ENCODE assay signal across 8 mouse cellular contexts in genomic region chr8:89850209-89850796, GRCm38 (mm10).
DNase-seq lines count a peak whose midpoint lies in the region; ATAC-seq and TF ChIP-seq lines count a peak whose summit lies in the region.

No protein-coding gene starts in this region.

- no peak for TF ChIP-seq EP300 in lung, postnatal 0 days (IDR thresholded peaks at IDR 0.05)

- H3K27ac ChIP-seq in heart, embryonic 15.5 days, result no peak overlapping the region
- H3K27ac ChIP-seq in lung, postnatal 0 days (ENCODE audit: low read length), result no peak overlapping the region

- no peak overlapping the region for H3K4me2 ChIP-seq in heart, embryonic 15.5 days
- H3K4me2 ChIP-seq in lung, postnatal 0 days (replicated peaks; ENCODE audit: low read depth, low read length), result no peak overlapping the region

- no peak overlapping the region for H3K4me3 ChIP-seq in heart, embryonic 15.5 days
- no peak overlapping the region for H3K4me3 ChIP-seq in lung, postnatal 0 days (ENCODE audit: low read depth, low read length)

- H3K4me1 ChIP-seq in heart, embryonic 15.5 days (replicated peaks), result peaks cover 5% of the 10 kb centered on the region
- no peaks in the 10 kb centered on the region for H3K4me1 ChIP-seq in lung, postnatal 0 days (ENCODE audit: insufficient read depth, low read depth, low read length)

- peak; percentile 65 for TF ChIP-seq CTCF in lung, postnatal 0 days (IDR thresholded peaks at IDR 0.05)

- no peaks in the 10 kb centered on the region for H3K27me3 ChIP-seq in heart, embryonic 15.5 days
- no peaks in the 10 kb centered on the region for H3K27me3 ChIP-seq in lung, postnatal 0 days (replicated peaks; ENCODE audit: insufficient read depth, low read length)

- H3K9ac ChIP-seq in heart, embryonic 15.5 days, result no peak overlapping the region
- no peak overlapping the region for H3K9ac ChIP-seq in lung, postnatal 0 days (replicated peaks; ENCODE audit: low read depth)

- H3K9me3 ChIP-seq in heart, embryonic 15.5 days (replicated peaks), result no peaks in the 10 kb centered on the region
- no peaks in the 10 kb centered on the region for H3K9me3 ChIP-seq in lung, postnatal 0 days (ENCODE audit: low read length)

- 43% methylated on average over 3 of the region's 3 CpGs for WGBS in heart, embryonic 15.5 days
- 45% methylated on average over 3 of the region's 3 CpGs for WGBS in lung, postnatal 0 days

- peak; percentile 6 for DNase-seq in thymus, postnatal 0 days (ENCODE audit: low spot score)
- DNase-seq in thymus, postnatal 36 days, result no peak
- DNase-seq in embryo, embryonic 11 days, result peak; percentile 74
- DNase-seq in kidney, postnatal 36 days, result peak; percentile 41 to 65
- peak; percentile 19 for DNase-seq in lung, postnatal 0 days (ENCODE audit: low spot score)
- DNase-seq in right cerebral cortex, postnatal 36 days (ENCODE audit: low spot score in 2 of 2), result peak; percentile 61 to 71
- no peak for DNase-seq in thymus, postnatal 25 days

- H3K36me3 ChIP-seq in heart, embryonic 15.5 days, result no peaks in the 10 kb centered on the region
- no peaks in the 10 kb centered on the region for H3K36me3 ChIP-seq in lung, postnatal 0 days (ENCODE audit: insufficient read depth, low read length)

- 0 out of 2 replicates have a peak, but pooled peaks have one; percentile 69 for ATAC-seq in heart, embryonic 15.5 days (replicated peaks; ENCODE audit: insufficient number of reproducible peaks, insufficient read depth, low FRiP score, low read depth)
- ATAC-seq in lung, postnatal 0 days, result no peak

Comparison
In these comparisons a context has a peak if more than half of its experiments do, and no peak if none do; other contexts are left out.
1. DNase-seq: peak in thymus, postnatal 0 days (single experiment), embryo, embryonic 11 days (single experiment), kidney, postnatal 36 days (2 of 2), lung, postnatal 0 days (single experiment) and right cerebral cortex, postnatal 36 days (2 of 2); none in thymus, postnatal 36 days (0 of 2) and thymus, postnatal 25 days (single experiment).